Mouse (Mus musculus): ENCODE measurements at regions not wholly inside any gene's neighbourhood (a gene's known extent, or its start where the extent isn't known, plus 50 kb on each side); places are given as distances from the start of the nearest gene placed in this dataset.

- no peak overlapping the region for H3K9ac ChIP-seq
- H3K27me3 ChIP-seq: no peaks in the 10 kb centered on the region
- no peaks in the 10 kb centered on the region for H3K4me1 ChIP-seq
- no peak overlapping the region for H3K4me2 ChIP-seq
- H3K4me3 ChIP-seq: no peak overlapping the region
- H3K9me3 ChIP-seq: no peaks in the 10 kb centered on the region
- ATAC-seq (ENCODE audit: borderline replicate concordance, extremely low read depth, low FRiP score, low TSS enrichment): no peak
- no peaks in the 10 kb centered on the region for H3K36me3 ChIP-seq
- no peak overlapping the region for H3K27ac ChIP-seq
Observed at GRCm38 (mm10) chr10:99418497-99418896, 155.5 kb downstream of the Dusp6 start.

GRCm38 (mm10) chr10:99419532-99419931 is 156.5 kb downstream of the Dusp6 start:
- Histone ChIP-seq H3K27ac (no peak overlapping the region), H3K4me1 (no peaks in the 10 kb centered on the region), H3K4me2 (no peak overlapping the region), H3K27me3 (no peaks in the 10 kb centered on the region), H3K9ac (no peak overlapping the region), H3K9me3 (no peaks in the 10 kb centered on the region), H3K36me3 (no peaks in the 10 kb centered on the region), H3K4me3 (no peak overlapping the region)
- WGBS: 80% methylated on average over 7 of the region's 7 CpGs
- ATAC-seq (ENCODE audit: borderline replicate concordance, extremely low read depth, low FRiP score, low TSS enrichment): no peak

DNA sequence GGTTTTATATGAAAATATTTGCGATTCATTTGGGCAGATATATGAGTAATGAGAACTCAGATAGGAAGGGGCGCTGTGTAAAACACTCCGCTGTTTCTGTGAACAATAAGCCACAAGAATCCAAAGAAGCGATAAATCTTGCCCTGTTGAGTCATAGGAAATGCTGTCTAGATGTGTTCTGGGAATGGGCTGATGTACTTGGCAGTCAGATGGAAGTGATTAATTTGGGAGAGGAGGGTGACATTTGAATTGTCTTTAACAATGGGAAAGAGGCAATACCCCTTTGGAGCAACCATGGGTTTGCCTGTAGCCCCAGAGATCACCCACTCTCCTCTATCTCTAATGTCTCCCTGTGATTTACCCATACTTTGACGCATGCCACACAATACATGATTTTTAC is 160.4 kb downstream of the Dusp6 start:
- no peak for ATAC-seq (ENCODE audit: borderline replicate concordance, extremely low read depth, low FRiP score, low TSS enrichment)
- no peak overlapping the region for H3K4me3 ChIP-seq
- no peak overlapping the region for H3K9ac ChIP-seq
- H3K36me3 ChIP-seq: no peaks in the 10 kb centered on the region
- no peak overlapping the region for H3K27ac ChIP-seq
- no peaks in the 10 kb centered on the region for H3K9me3 ChIP-seq
- WGBS: 83% methylated on average over 5 of the region's 5 CpGs
- no peaks in the 10 kb centered on the region for H3K4me1 ChIP-seq
- H3K4me2 ChIP-seq: no peak overlapping the region
- H3K27me3 ChIP-seq: no peaks in the 10 kb centered on the region

- no peak for ATAC-seq (ENCODE audit: borderline replicate concordance, extremely low read depth, low FRiP score, low TSS enrichment)
Observed at GRCm38 (mm10) chr10:99425265-99425664, 162.2 kb downstream of the Dusp6 start.

DNA sequence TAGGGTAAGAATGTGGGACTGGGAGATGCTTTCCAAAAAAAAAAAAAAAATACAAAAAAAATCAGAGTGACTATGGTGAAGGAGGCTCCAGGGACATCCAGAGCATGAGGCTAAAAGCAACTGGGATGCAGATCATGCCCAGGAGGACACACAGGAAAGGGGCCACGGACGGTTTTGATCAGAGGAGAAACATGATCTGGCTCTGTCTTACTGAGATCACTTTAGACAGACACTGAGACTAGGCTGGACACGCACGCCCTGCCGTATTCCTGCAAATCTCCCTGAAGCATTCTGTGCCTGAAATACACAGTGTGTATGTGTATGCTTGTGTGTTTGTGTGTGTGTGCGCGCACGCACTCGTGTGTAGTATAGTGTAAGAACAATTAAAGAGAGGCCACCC is 167.1 kb downstream of the Dusp6 start:
- WGBS: 83% methylated on average over 9 of the region's 9 CpGs
- Histone ChIP-seq H3K4me3 (no peak overlapping the region), H3K9me3 (no peaks in the 10 kb centered on the region), H3K27ac (no peak overlapping the region), H3K4me1 (peaks cover 8% of the 10 kb centered on the region; the same call in 1 of the 2 replicates), H3K27me3 (no peaks in the 10 kb centered on the region), H3K9ac (no peak overlapping the region), H3K4me2 (no peak overlapping the region), H3K36me3 (no peaks in the 10 kb centered on the region)
- ATAC-seq (ENCODE audit: borderline replicate concordance, extremely low read depth, low FRiP score, low TSS enrichment): no peak

More at GRCm38 (mm10) chr10:99425265-99425664, 162.2 kb downstream of the Dusp6 start:
- Histone ChIP-seq H3K9me3 (no peaks in the 10 kb centered on the region), H3K4me2 (no peak overlapping the region), H3K4me3 (no peak overlapping the region), H3K36me3 (no peaks in the 10 kb centered on the region), H3K4me1 (no peaks in the 10 kb centered on the region), H3K27ac (no peak overlapping the region), H3K9ac (no peak overlapping the region), H3K27me3 (no peaks in the 10 kb centered on the region)
- 79% methylated on average over 4 of the region's 4 CpGs for WGBS

- Histone ChIP-seq H3K9ac (no peak overlapping the region), H3K36me3 (no peaks in the 10 kb centered on the region), H3K27ac (no peak overlapping the region), H3K4me1 (peaks cover 8% of the 10 kb centered on the region; the same call in 1 of the 2 replicates), H3K27me3 (no peaks in the 10 kb centered on the region), H3K4me2 (no peak overlapping the region), H3K9me3 (no peaks in the 10 kb centered on the region), H3K4me3 (no peak overlapping the region)
- ATAC-seq (ENCODE audit: borderline replicate concordance, extremely low read depth, low FRiP score, low TSS enrichment): no peak; the same call in 1 of the 2 replicates
- 62% methylated on average over 16 of the region's 16 CpGs for WGBS
Observed at GRCm38 (mm10) chr10:99430669-99431561, 167.9 kb downstream of the Dusp6 start.

GRCm38 (mm10) chr10:99437060-99437459 is 174.0 kb downstream of the Dusp6 start:
- H3K9ac ChIP-seq: no peak overlapping the region
- peaks cover 13% of the 10 kb centered on the region for H3K4me1 ChIP-seq
- no peak overlapping the region for H3K27ac ChIP-seq
- no peak overlapping the region for H3K4me3 ChIP-seq
- H3K36me3 ChIP-seq: no peaks in the 10 kb centered on the region
- H3K4me2 ChIP-seq: no peak overlapping the region
- no peak for ATAC-seq (ENCODE audit: borderline replicate concordance, extremely low read depth, low FRiP score, low TSS enrichment)
- no peaks in the 10 kb centered on the region for H3K27me3 ChIP-seq
- H3K9me3 ChIP-seq: no peaks in the 10 kb centered on the region

DNA sequence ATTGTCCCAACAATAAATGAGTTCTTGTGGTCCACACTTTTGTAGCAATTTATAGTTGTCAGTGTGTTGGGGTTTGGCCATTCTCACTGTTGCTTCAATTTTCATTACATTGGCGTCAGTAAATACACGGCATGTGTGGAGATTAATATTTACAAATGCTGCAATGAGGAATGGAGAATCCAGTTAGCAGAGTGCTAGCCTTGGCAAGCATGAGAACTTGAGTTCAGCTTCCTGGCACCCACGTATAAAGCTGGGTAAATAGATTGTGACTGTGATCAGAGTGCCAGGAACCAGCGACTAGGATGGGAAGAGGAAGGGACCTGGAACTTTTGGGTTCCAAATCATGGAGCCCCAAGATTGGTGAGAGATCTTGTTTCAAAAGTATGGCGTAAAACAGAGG is 177.1 kb downstream of the Dusp6 start:
- no peaks in the 10 kb centered on the region for H3K36me3 ChIP-seq
- WGBS: 75% methylated on average over 5 of the region's 5 CpGs
- no peak overlapping the region for H3K4me3 ChIP-seq
- no peak for ATAC-seq (ENCODE audit: borderline replicate concordance, extremely low read depth, low FRiP score, low TSS enrichment)
- H3K9ac ChIP-seq: no peak overlapping the region
- H3K27me3 ChIP-seq: no peaks in the 10 kb centered on the region
- H3K4me2 ChIP-seq: no peak overlapping the region
- H3K9me3 ChIP-seq: no peaks in the 10 kb centered on the region
- no peak overlapping the region for H3K27ac ChIP-seq
- H3K4me1 ChIP-seq: peaks cover 16% of the 10 kb centered on the region

- Histone ChIP-seq H3K27ac (peak overlapping the region; percentile 39), H3K9ac (no peak overlapping the region), H3K9me3 (no peaks in the 10 kb centered on the region), H3K36me3 (no peaks in the 10 kb centered on the region), H3K4me2 (no peak overlapping the region), H3K27me3 (no peaks in the 10 kb centered on the region), H3K4me3 (no peak overlapping the region), H3K4me1 (peaks cover 16% of the 10 kb centered on the region)
- peak; percentile 55; the same call in 1 of the 2 replicates for ATAC-seq (ENCODE audit: borderline replicate concordance, extremely low read depth, low FRiP score, low TSS enrichment)
- WGBS: 22% methylated on average over 6 of the region's 6 CpGs
Observed at GRCm38 (mm10) chr10:99441014-99441413, 178.0 kb downstream of the Dusp6 start.

GRCm38 (mm10) chr10:99441931-99442330 is 178.9 kb downstream of the Dusp6 start:
- WGBS: 33% methylated on average over 10 of the region's 10 CpGs
- Histone ChIP-seq H3K27ac (peak overlapping the region; percentile 39; the same call in 1 of the 2 replicates), H3K27me3 (no peaks in the 10 kb centered on the region), H3K9ac (no peak overlapping the region), H3K4me3 (no peak overlapping the region), H3K4me1 (peaks cover 16% of the 10 kb centered on the region), H3K4me2 (no peak overlapping the region), H3K36me3 (no peaks in the 10 kb centered on the region), H3K9me3 (no peaks in the 10 kb centered on the region)
- ATAC-seq (ENCODE audit: borderline replicate concordance, extremely low read depth, low FRiP score, low TSS enrichment): no peak

- WGBS: 84% methylated on average over 18 of the region's 18 CpGs
- no peaks in the 10 kb centered on the region for H3K9me3 ChIP-seq
- H3K4me2 ChIP-seq: no peak overlapping the region
- H3K4me1 ChIP-seq: peaks cover 16% of the 10 kb centered on the region
- H3K9ac ChIP-seq: no peak overlapping the region
- no peak overlapping the region for H3K27ac ChIP-seq
- ATAC-seq (ENCODE audit: borderline replicate concordance, extremely low read depth, low FRiP score, low TSS enrichment): no peak
- no peak overlapping the region for H3K4me3 ChIP-seq
- no peaks in the 10 kb centered on the region for H3K27me3 ChIP-seq
- H3K36me3 ChIP-seq: no peaks in the 10 kb centered on the region
Observed at GRCm38 (mm10) chr10:99443453-99444170, 180.6 kb downstream of the Dusp6 start.

Measured in lung, embryonic 15.5 days (tissue).